Mouse (Mus musculus) liver, embryonic 14.5 days (tissue): ENCODE data around the gene Magi3.

Source experiments
- CTCF ChIP-seq: IDR thresholded peaks from 2 replicates; pipeline ENCODE4 v1.5.1; 2016; ENCODE audit warnings: antibody characterized with exemption, low read depth, control low read depth
- EP300 ChIP-seq: IDR thresholded peaks from 2 replicates; pipeline ENCODE4 v1.6.1; 2016; ENCODE audit warnings: antibody characterized with exemption, low read depth

- no peak for TF ChIP-seq CTCF
- TF ChIP-seq EP300 = no peak
Observed at GRCm38 (mm10) chr3:103971157-103971556, 249.0 kb downstream of the Magi3 start.
